Mouse (Mus musculus) liver, adult 2 months (tissue): Measurements from ENCODE around the gene Scn3a.

Source experiments
- CTCF ChIP-seq: fragments of 200-500 bp; IDR thresholded peaks from 2 replicates; pipeline ENCODE4 v1.5.1; 2011; ENCODE audit warnings: low read depth, low read length, control low read depth
- POLR2A ChIP-seq: fragments of 200-500 bp; IDR thresholded peaks from 2 replicates; pipeline ENCODE4 v1.6.1; 2011; ENCODE audit warnings: low read length, control low read depth; ENCODE audit not compliant: insufficient read depth; ENCODE audit errors: extremely low read depth

DNA sequence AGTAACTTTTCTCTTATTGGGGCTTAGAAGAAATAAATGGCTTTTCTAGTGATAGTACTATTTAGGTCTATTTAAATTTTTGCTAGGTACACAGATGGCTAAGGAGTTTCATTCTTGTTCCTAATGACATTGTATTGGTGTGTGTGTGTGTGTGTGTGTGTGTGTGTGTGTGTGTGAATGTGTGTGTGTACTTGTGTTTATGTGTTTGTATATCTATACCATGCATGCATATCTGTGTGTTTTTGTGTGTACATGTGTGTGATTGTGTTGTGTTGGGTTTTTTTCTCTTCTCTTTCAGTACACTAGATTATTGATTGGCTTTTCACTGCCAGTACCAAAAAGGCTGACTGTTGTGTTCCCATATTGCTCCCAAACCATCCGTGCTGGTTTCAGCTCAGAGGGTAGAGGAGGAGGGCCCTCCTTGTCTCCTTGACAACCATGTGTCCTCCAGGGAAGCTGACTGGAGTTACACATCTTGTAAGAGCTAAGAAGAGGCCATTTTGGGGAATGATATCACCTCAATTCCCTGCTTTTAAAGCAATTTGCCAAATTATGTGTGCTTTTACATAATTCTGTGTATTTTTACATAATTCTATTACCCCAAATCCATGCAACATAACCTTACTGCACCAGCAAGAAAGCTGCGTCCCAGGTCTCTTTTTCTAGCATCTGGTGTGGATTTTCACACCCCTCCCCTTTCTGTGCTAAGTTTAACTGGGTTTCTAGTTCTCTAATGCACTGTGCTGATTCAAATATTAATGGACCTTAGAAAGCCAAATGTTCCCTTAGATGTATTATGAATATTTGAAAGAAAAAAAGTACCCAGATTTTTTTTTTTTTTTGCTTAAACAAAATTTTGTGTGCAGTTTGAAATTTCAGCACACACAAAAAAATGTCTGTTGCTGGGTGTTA is 116.7 kb downstream of the Scn3a start:
- TF ChIP-seq POLR2A (no peak), CTCF (no peak)
